Mouse (Mus musculus): ENCODE data around the gene Paqr3. TPM values are rescaled to one million over a fixed set of nuclear protein-coding genes. Genes with fewer than 3 reads are reported as not detected.

Paqr3 gene
- 5.1 and 6.7 TPM in 2 replicates for total RNA-seq (2023)

GRCm38 (mm10) chr5:97111207-97111910, at the start of gene Paqr3:
Gene Paqr3, minus strand, starts transcription at chr5:97111596.

Other genes with a start within 250 kb of the Paqr3 start
- 24.6 and 28.5 TPM in 2 replicates for gene Bmp2k, start 113.9 kb downstream of the Paqr3 start, total RNA-seq (2023)